In genomic region chr1:119248776-119249495, GRCm38 (mm10) we compare ENCODE assay signal across 17 mouse cellular contexts.
DNase-seq lines count a peak whose midpoint lies in the region; TF ChIP-seq lines count a peak whose summit lies in the region.
"Had no signal": no experiment of that assay in that cellular context is flagged by ENCODE, and none has a peak within 500 bp of the region (broad histone marks: within the 10 kb centered on the region; RNA-seq: fewer than 3 reads in every experiment).

No protein-coding gene starts in this region.

- peak; percentile 12 for DNase-seq in adrenal gland, adult 2 months
- no peak for DNase-seq in adrenal gland, postnatal 14 days
- no peak for DNase-seq in heart, adult 2 months
- no peak for DNase-seq in heart, postnatal 36 days
- peak; percentile 12 to 57 for DNase-seq in kidney, postnatal 25 days
- no peak for DNase-seq in kidney, postnatal 4 days
- no peak for DNase-seq in frontal cortex, postnatal 36 days (ENCODE audit: low spot score in 2 of 2)
- DNase-seq: adrenal gland, postnatal 10 days; liver; lung, adult 2 months; lung, postnatal 14 days; thymus, adult 18-20 months; thymus, postnatal 36 days had no signal

- H3K27me3 ChIP-seq in heart, adult 2 months (ENCODE audit: control insufficient read depth, insufficient read depth, low read length) = no peaks in the 10 kb centered on the region
- H3K27me3 ChIP-seq: hindbrain, embryonic 15.5 days; midbrain, embryonic 13.5 days had no signal

- no peak overlapping the region for H3K4me3 ChIP-seq in heart, adult 2 months
- H3K4me3 ChIP-seq: heart, embryonic 10.5 days; hindbrain, embryonic 15.5 days; limb, embryonic 10.5 days; midbrain, embryonic 13.5 days had no signal

- H3K36me3 ChIP-seq in heart, adult 2 months (ENCODE audit: control insufficient read depth, insufficient read depth, low read length) = no peaks in the 10 kb centered on the region
- H3K36me3 ChIP-seq: heart, embryonic 10.5 days; hindbrain, embryonic 15.5 days; limb, embryonic 10.5 days; midbrain, embryonic 13.5 days had no signal

- no peaks in the 10 kb centered on the region for H3K79me2 ChIP-seq in heart, adult 2 months (replicated peaks; ENCODE audit: control insufficient read depth, insufficient read depth, low read length)

- no peaks in the 10 kb centered on the region; the same call in 1 of the 2 replicates for H3K4me1 ChIP-seq in heart, adult 2 months (ENCODE audit: control insufficient read depth, insufficient read depth, low read length)
- H3K4me1 ChIP-seq: heart, embryonic 10.5 days; hindbrain, embryonic 15.5 days; limb, embryonic 10.5 days; midbrain, embryonic 13.5 days had no signal

- H3K27ac ChIP-seq in heart, adult 2 months = no peak overlapping the region
- H3K27ac ChIP-seq: heart, embryonic 10.5 days; hindbrain, embryonic 15.5 days; limb, embryonic 10.5 days; midbrain, embryonic 13.5 days had no signal

- intact Hi-C loops in heart, adult 2 months (cut with DNase I) = loop anchor here (5.0 kb wide), 1 partner anchor 157 kb away; no protein-coding TSS in a partner anchor
- intact Hi-C loops in heart, postnatal 36 days (cut with DNase I) = loop anchor here (5.0 kb wide), 2 partner anchors 157 to 173 kb away; partner anchors contain the start of gene Inhbb

- no peak for TF ChIP-seq EP300 in heart, adult 2 months (IDR thresholded peaks at IDR 0.05; ENCODE audit: insufficient read depth, low read depth, low read length)

- TF ChIP-seq POLR2A in heart, adult 2 months (IDR thresholded peaks at IDR 0.05; ENCODE audit: insufficient read depth, low read depth, low read length) = no peak

- no peak overlapping the region for H3K9ac ChIP-seq in heart, adult 2 months (ENCODE audit: low read depth, low read length)
- H3K9ac ChIP-seq: hindbrain, embryonic 15.5 days; midbrain, embryonic 13.5 days had no signal

- 84% methylated on average over 5 of the region's 5 CpGs for WGBS in heart, adult 2 months

- TF ChIP-seq CTCF in heart, adult 2 months (IDR thresholded peaks at IDR 0.05) = peak; percentile 36

Comparison
In these comparisons a context has a peak if more than half of its experiments do, and no peak if none do; other contexts are left out.
1. DNase-seq: peak in adrenal gland, adult 2 months (single experiment) and kidney, postnatal 25 days (2 of 2); none in adrenal gland, postnatal 14 days (single experiment), heart, adult 2 months (0 of 2), heart, postnatal 36 days (0 of 2), kidney, postnatal 4 days (0 of 2) and frontal cortex, postnatal 36 days (0 of 2).